Mouse (Mus musculus): ENCODE results near the gene Fam178b. TPM values are rescaled to one million over a fixed set of nuclear protein-coding genes. Genes with fewer than 3 reads are reported as not detected.

Fam178b gene
- polyA plus RNA-seq, 1 experiment: 1.1 TPM

DNA sequence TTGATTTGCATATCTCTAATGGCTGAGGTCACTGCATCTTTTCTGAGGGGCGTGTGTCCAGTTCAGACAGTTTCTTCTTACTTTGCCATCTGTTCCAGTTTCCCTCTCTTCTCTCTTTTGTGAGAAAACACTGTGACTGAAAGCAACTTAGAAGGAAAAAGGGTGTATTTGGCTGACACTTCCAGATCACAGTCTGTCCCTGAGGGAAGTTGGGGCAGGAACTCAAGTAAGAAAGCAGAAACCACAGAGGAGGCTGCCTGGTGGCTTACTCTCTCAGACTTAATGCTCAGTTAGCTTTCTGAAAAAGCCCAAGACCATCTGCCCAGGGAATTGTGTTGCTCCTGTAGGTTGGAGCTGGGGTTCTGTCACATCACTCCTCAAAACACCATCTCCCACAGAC lies 68.4 kb downstream of the Fam178b start:
- 76% methylated on average over 1 of the region's 1 CpGs for WGBS
- no peaks in the 10 kb centered on the region; the same call in 1 of the 2 replicates for H3K4me1 ChIP-seq (ENCODE audit: control insufficient read depth, insufficient read depth, low read length)
- H3K27me3 ChIP-seq (ENCODE audit: control insufficient read depth, insufficient read depth, low read length): no peaks in the 10 kb centered on the region
- H3K27ac ChIP-seq (ENCODE audit: insufficient read depth, low read length): no peak overlapping the region
- no peak for TF ChIP-seq CTCF (IDR thresholded peaks at IDR 0.05; ENCODE audit: borderline replicate concordance, insufficient read depth, low read depth, low read length)
- TF ChIP-seq POLR2A (IDR thresholded peaks at IDR 0.05; ENCODE audit: borderline replicate concordance, insufficient read depth, low read length): no peak
- H3K4me3 ChIP-seq (replicated peaks; ENCODE audit: insufficient read depth, low read depth, low read length): no peak overlapping the region
- DNase-seq: no peak

DNA sequence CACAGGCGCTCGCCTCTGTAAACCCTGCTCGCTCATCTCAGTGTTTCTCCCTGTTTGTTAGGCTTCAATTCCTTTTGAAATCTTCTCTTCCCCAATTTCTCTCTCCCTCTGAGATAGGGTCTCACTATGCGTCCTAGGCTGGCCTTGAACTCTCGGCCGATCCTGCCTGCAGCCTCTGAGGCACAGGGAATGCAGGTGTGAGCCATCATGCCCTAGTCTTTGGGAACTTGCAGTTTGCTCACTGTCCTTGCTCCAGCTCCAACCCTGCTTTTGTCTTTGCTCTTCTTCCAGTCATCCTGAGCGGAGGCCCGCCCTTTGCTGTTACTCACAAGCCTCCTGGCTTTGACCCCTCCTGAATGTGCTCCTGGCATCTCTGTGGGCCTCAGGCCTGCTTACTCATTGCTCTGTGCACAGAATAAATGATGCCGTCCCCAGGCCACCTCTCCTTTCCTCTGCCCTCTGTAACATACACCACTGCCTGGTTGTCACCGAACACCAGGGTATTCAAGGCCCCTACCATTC lies 69.5 kb downstream of the Fam178b start:
- TF ChIP-seq CTCF (IDR thresholded peaks at IDR 0.05; ENCODE audit: borderline replicate concordance, insufficient read depth, low read depth, low read length): no peak
- no peak for TF ChIP-seq POLR2A (IDR thresholded peaks at IDR 0.05; ENCODE audit: borderline replicate concordance, insufficient read depth, low read length)
- no peak overlapping the region for H3K4me3 ChIP-seq (replicated peaks; ENCODE audit: insufficient read depth, low read depth, low read length)
- no peak overlapping the region for H3K27ac ChIP-seq (ENCODE audit: insufficient read depth, low read length)
- H3K4me1 ChIP-seq (ENCODE audit: control insufficient read depth, insufficient read depth, low read length): no peaks in the 10 kb centered on the region; the same call in 1 of the 2 replicates
- H3K27me3 ChIP-seq (ENCODE audit: control insufficient read depth, insufficient read depth, low read length): no peaks in the 10 kb centered on the region
- WGBS: 97% methylated on average over 10 of the region's 10 CpGs
- DNase-seq: no peak

DNA sequence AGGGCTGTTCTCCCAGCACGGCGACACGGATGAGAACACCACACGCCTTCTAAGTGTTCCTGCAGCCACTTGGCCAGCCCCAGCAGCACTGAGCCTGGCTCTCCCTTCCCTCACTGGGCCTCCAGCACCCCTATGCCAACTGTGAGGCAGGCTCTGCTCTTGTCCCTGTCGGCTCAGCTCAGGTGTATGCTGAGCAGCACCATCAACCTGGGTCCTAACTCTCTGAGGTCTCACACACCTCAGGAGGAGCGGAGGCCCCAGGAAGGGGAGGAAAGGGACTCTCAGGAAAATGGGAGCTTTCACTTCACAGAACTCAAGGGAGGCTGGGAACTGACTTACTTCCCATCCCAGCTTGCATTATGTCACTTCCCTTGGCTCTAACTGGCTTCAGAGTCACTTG lies 70.6 kb downstream of the Fam178b start:
- TF ChIP-seq POLR2A (IDR thresholded peaks at IDR 0.05; ENCODE audit: borderline replicate concordance, insufficient read depth, low read length) (no peak), CTCF (IDR thresholded peaks at IDR 0.05; ENCODE audit: borderline replicate concordance, insufficient read depth, low read depth, low read length) (no peak)
- Histone ChIP-seq H3K27me3 (ENCODE audit: control insufficient read depth, insufficient read depth, low read length) (no peaks in the 10 kb centered on the region), H3K27ac (ENCODE audit: insufficient read depth, low read length) (no peak overlapping the region), H3K4me1 (ENCODE audit: control insufficient read depth, insufficient read depth, low read length) (no peaks in the 10 kb centered on the region; the same call in 1 of the 2 replicates), H3K4me3 (replicated peaks; ENCODE audit: insufficient read depth, low read depth, low read length) (no peak overlapping the region)
- DNase-seq: peak in 1 of 2 experiments; percentile 32
- 68% methylated on average over 6 of the region's 6 CpGs for WGBS

DNA sequence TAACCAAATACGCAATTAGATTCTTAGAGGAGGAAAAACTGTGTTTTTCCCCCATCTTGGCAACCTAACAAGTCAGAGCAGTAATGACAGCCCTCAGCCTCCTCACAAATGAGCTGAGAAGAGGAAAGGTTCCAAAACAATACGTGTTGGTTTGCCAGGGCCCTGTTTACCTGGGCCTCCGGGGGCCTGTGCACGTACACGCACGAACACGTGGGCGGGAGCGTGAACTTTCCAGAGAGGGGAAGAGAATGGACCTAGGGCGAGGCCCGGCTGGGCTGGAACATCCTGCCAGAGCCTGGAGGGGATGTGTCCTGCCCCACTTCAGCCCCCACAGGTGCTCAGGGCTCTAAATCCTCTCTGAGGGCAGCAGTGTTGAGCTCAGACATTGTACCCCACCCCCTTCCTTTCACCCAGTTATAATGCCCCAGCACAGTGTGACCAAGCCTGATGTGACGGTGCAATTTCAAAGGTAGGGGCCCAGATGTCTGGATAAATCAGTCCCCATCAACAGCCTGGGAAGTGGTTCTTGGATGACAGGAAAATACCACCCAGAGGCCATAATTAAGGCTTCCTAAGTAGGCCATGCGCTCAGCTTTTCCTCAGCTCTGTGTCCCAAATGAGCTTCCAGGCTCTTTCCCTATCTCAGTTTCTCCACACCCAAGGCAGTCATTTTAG lies 71.4 kb downstream of the Fam178b start:
- TF ChIP-seq CTCF (IDR thresholded peaks at IDR 0.05; ENCODE audit: borderline replicate concordance, insufficient read depth, low read depth, low read length) (no peak), POLR2A (IDR thresholded peaks at IDR 0.05; ENCODE audit: borderline replicate concordance, insufficient read depth, low read length) (no peak)
- H3K4me3 ChIP-seq (replicated peaks; ENCODE audit: insufficient read depth, low read depth, low read length): no peak overlapping the region
- no peaks in the 10 kb centered on the region; the same call in 1 of the 2 replicates for H3K4me1 ChIP-seq (ENCODE audit: control insufficient read depth, insufficient read depth, low read length)
- no peak for DNase-seq
- 82% methylated on average over 13 of the region's 13 CpGs for WGBS
- H3K27me3 ChIP-seq (ENCODE audit: control insufficient read depth, insufficient read depth, low read length): no peaks in the 10 kb centered on the region
- no peak overlapping the region for H3K27ac ChIP-seq (ENCODE audit: insufficient read depth, low read length)

DNA sequence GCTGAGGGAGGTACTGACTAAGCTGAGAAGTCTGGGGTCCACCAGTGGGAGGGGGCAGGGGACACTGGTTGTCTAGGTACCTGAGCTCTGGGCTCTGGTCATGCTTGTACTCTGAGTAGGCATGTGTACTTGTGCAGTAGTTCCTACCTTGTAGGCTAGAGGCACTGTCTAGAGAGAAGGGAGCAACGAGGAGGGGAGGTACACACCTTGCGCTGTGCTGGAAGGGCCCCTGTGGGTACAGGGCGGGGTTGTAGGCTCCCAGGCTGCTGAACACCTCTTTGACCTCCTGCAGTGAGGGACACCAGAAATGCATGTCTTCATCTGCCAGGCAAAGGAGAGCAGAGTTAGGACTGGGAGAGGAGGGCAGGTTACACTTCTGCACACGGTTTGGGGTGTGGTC lies 74.8 kb downstream of the Fam178b start:
- WGBS: 88% methylated on average over 4 of the region's 4 CpGs
- no peak for DNase-seq
- TF ChIP-seq POLR2A (IDR thresholded peaks at IDR 0.05; ENCODE audit: borderline replicate concordance, insufficient read depth, low read length) (no peak), CTCF (IDR thresholded peaks at IDR 0.05; ENCODE audit: borderline replicate concordance, insufficient read depth, low read depth, low read length) (no peak)
- no peak overlapping the region for H3K27ac ChIP-seq (ENCODE audit: insufficient read depth, low read length)
- peaks cover 4% of the 10 kb centered on the region for H3K4me1 ChIP-seq (ENCODE audit: control insufficient read depth, insufficient read depth, low read length)
- no peaks in the 10 kb centered on the region for H3K27me3 ChIP-seq (ENCODE audit: control insufficient read depth, insufficient read depth, low read length)
- no peak overlapping the region for H3K4me3 ChIP-seq (replicated peaks; ENCODE audit: insufficient read depth, low read depth, low read length)

DNA sequence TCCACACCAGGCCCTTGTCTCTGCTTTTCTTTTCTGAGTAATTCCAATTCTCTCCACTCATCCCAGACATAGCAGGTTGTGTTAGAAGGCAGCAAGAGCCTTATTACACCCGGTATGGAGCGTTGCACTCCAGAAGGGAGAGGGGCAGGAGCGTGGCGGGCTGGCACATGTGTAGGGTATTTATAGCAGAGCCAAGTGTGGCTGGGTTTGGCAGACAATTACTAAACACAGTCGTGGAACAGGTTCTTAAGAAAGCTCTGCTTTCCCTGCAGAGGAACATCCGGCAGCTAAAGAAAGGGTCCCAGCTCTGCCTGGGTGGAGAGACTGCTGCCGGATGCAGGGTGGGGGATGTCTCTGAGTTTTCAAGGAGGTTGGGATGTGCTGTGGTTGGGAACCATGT lies 76.0 kb downstream of the Fam178b start:
- 50% methylated on average over 7 of the region's 7 CpGs for WGBS
- Histone ChIP-seq H3K27me3 (ENCODE audit: control insufficient read depth, insufficient read depth, low read length) (no peaks in the 10 kb centered on the region), H3K27ac (ENCODE audit: insufficient read depth, low read length) (no peak overlapping the region), H3K4me1 (ENCODE audit: control insufficient read depth, insufficient read depth, low read length) (peaks cover 4% of the 10 kb centered on the region), H3K4me3 (replicated peaks; ENCODE audit: insufficient read depth, low read depth, low read length) (no peak overlapping the region)
- TF ChIP-seq CTCF (IDR thresholded peaks at IDR 0.05; ENCODE audit: borderline replicate concordance, insufficient read depth, low read depth, low read length): no peak
- TF ChIP-seq POLR2A (IDR thresholded peaks at IDR 0.05; ENCODE audit: borderline replicate concordance, insufficient read depth, low read length): no peak
- no peak for DNase-seq

DNA sequence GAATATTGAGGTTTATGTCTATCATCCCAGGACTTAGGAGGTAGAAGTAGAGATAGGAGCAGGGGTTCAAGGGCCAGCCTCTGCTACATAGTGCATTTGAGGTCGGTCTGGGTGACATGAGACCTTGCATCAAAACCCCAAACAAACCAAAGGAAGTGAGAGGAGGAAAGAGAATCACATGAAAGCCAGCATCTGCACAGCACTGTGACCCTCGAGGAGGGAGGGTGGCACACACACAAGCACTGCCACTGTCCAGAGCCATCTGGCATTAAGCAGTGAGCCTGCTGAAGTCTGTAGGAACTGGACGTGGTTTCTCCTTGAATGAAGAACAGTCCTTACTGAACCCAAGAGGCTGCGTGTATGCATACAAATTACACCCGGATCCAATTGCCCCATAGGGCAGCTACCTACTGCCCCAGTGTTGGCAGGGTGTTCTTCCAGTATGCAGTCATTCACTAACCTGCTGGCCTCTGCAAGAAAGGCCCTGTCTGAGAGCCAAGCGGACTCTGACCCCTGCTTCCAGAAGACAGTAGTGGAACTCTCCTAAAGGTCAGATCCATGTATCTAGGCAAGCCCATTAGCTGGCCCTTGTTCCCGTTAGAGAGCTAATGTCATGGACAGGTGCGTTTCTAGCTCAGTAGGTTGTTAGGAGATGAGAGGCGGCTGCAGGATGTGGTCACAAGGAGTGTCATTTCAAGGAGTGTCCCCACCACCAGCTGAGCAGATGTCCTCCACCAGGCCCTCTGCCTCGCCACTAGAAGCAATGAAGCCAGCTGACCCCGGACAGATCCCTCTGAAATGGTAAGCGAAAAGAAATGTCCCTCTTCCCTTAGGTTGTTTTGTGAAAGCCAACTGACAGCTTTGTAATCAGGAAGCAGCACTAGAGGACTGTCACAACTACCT lies 78.5 kb downstream of the Fam178b start:
- Histone ChIP-seq H3K27ac (ENCODE audit: insufficient read depth, low read length) (no peak overlapping the region), H3K27me3 (ENCODE audit: control insufficient read depth, insufficient read depth, low read length) (no peaks in the 10 kb centered on the region), H3K4me1 (ENCODE audit: control insufficient read depth, insufficient read depth, low read length) (peaks cover 4% of the 10 kb centered on the region), H3K4me3 (replicated peaks; ENCODE audit: insufficient read depth, low read depth, low read length) (no peak overlapping the region)
- TF ChIP-seq CTCF (IDR thresholded peaks at IDR 0.05; ENCODE audit: borderline replicate concordance, insufficient read depth, low read depth, low read length): no peak
- no peak for DNase-seq
- 79% methylated on average over 12 of the region's 12 CpGs for WGBS

Data from cerebellum, adult 2 months (tissue).